Mouse (Mus musculus) heart, embryonic 16.5 days (tissue): ENCODE results near the gene Ogfr. TPM values are rescaled to one million over a fixed set of nuclear protein-coding genes. Genes with fewer than 3 reads are reported as not detected.

Experiments
- ATAC-seq: fragments of 200-750 bp; cut with Nextera tagmentation; replicated peaks from 2 replicates; pipeline ENCODE4 v1.8.0; 2017; ENCODE audit warnings: moderate number of reproducible peaks; ENCODE audit not compliant: insufficient read depth, low FRiP score; ENCODE audit errors: extremely low read depth
- H3K27ac ChIP-seq: fragments of 300-500 bp; sonication (generic); 2 replicates; pipeline ENCODE4 v1.5.1; 2014; ENCODE audit warnings: mild to moderate bottlenecking, low read length, control low read depth, moderate library complexity
- H3K27me3 ChIP-seq: fragments of 300-500 bp; sonication (generic); 2 replicates; pipeline ENCODE4 v1.6.1; 2014; ENCODE audit warnings: low read length, mixed read lengths; ENCODE audit not compliant: control insufficient read depth, insufficient read depth
- H3K36me3 ChIP-seq: fragments of 300-500 bp; sonication (generic); 2 replicates; pipeline ENCODE4 v1.6.1; 2014; ENCODE audit not compliant: control insufficient read depth, insufficient read depth
- H3K4me1 ChIP-seq: fragments of 300-500 bp; sonication (generic); 2 replicates; pipeline ENCODE4 v1.6.1; 2014; ENCODE audit warnings: low read length, mixed read lengths; ENCODE audit not compliant: control insufficient read depth, insufficient read depth
- H3K4me2 ChIP-seq: fragments of 300-500 bp; sonication (generic); 2 replicates; pipeline ENCODE4 v1.6.1; 2014; ENCODE audit warnings: low read depth, mild to moderate bottlenecking, control low read depth, low read length
- H3K4me3 ChIP-seq: fragments of 300-500 bp; sonication (generic); 2 replicates; pipeline ENCODE4 v1.5.1; 2014; ENCODE audit warnings: mild to moderate bottlenecking, control low read depth, low read length
- H3K9ac ChIP-seq: fragments of 300-500 bp; sonication (generic); 2 replicates; pipeline ENCODE4 v1.6.1; 2014; ENCODE audit warnings: low read length, control low read depth
- H3K9me3 ChIP-seq: fragments of 300-500 bp; sonication (generic); replicated peaks from 2 replicates; pipeline ENCODE4 v1.6.1; 2016; ENCODE audit warnings: low read length; ENCODE audit not compliant: control insufficient read depth
- WGBS: fragments of 180-500 bp; shearing (Covaris S2); extraction: QIAGEN DNeasy Blood & Tissue Kit; methylation state at CpG from one replicate; pipeline ENCODE4 v1.1.7; 2014; 5-methylcytosine and 5-hydroxymethylcytosine counted together
- polyA plus RNA-seq: library from polyadenylated mRNA; unstranded; fragments of >200 nt; fragmentation: Nextera tagmentation; extraction: Ambion mirVana; gene quantifications from 2 replicates; pipeline ENCODE4 v1.2.1, GENCODE M21; 2015

Gene Ogfr
- polyA plus RNA-seq, 1 experiment from 2014 or later, result 47.3 TPM

GRCm38 (mm10) chr2:180588736-180589122 is 316 bp upstream of the Ogfr start:
- H3K27ac ChIP-seq, result peak overlapping the region; percentile 83
- peaks cover 10% of the 10 kb centered on the region for H3K4me1 ChIP-seq
- H3K4me2 ChIP-seq, result peak overlapping the region; percentile 83
- WGBS, result 47% methylated on average over 6 of the region's 6 CpGs
- no peaks in the 10 kb centered on the region for H3K9me3 ChIP-seq
- peaks cover 30% of the 10 kb centered on the region for H3K36me3 ChIP-seq
- 0 out of 2 replicates have a peak, but pooled peaks have one; percentile 7 for ATAC-seq
- H3K4me3 ChIP-seq, result peak overlapping the region; percentile 78
- peak overlapping the region; percentile 89 for H3K9ac ChIP-seq
- H3K27me3 ChIP-seq, result no peaks in the 10 kb centered on the region

GRCm38 (mm10) chr2:180597490-180597889 is 8.4 kb downstream of the Ogfr start, which contains the start of gene Col9a3:
Col9a3 (plus strand) TSS chr2:180597790.
- Histone ChIP-seq H3K9ac (peak within 1 kb of the TSS; percentile 35; the same call in 1 of the 2 replicates), H3K36me3 (peaks cover 17% of the 10 kb centered on the region), H3K9me3 (no peaks in the 10 kb centered on the region), H3K27ac (no peak within 1 kb of the TSS), H3K4me3 (peak within 1 kb of the TSS; percentile 29), H3K4me2 (peak within 1 kb of the TSS; percentile 56), H3K4me1 (no peaks in the 10 kb centered on the region), H3K27me3 (peaks cover 22% of the 10 kb centered on the region)
- 47% methylated on average over 4 of the region's 4 CpGs for WGBS
- no peak for ATAC-seq

GRCm38 (mm10) chr2:180598157-180598705 is 9.2 kb downstream of the Ogfr start:
- Histone ChIP-seq H3K4me1 (no peaks in the 10 kb centered on the region), H3K27me3 (peaks cover 22% of the 10 kb centered on the region), H3K9me3 (no peaks in the 10 kb centered on the region), H3K36me3 (peaks cover 10% of the 10 kb centered on the region; the same call in 1 of the 2 replicates), H3K4me2 (peak overlapping the region; percentile 56), H3K9ac (peak overlapping the region; percentile 35; the same call in 1 of the 2 replicates), H3K4me3 (peak overlapping the region; percentile 29), H3K27ac (no peak overlapping the region)
- 4% methylated on average over 38 of the region's 41 CpGs for WGBS
- no peak for ATAC-seq

- 0 out of 2 replicates have a peak, but pooled peaks cover 2% of the 10 kb centered on the region for H3K36me3 ChIP-seq
- peaks cover 22% of the 10 kb centered on the region for H3K27me3 ChIP-seq
- no peaks in the 10 kb centered on the region for H3K9me3 ChIP-seq
- no peak overlapping the region for H3K4me2 ChIP-seq
- 22% methylated on average over 9 of the region's 9 CpGs for WGBS
- no peak overlapping the region for H3K9ac ChIP-seq
- H3K4me1 ChIP-seq, result 0 out of 2 replicates have a peak, but pooled peaks cover 3% of the 10 kb centered on the region
- ATAC-seq, result no peak
- no peak overlapping the region for H3K4me3 ChIP-seq
- H3K27ac ChIP-seq, result no peak overlapping the region
These were observed 11.6 kb downstream of the Ogfr start for GRCm38 (mm10) chr2:180600569-180601021.

GRCm38 (mm10) chr2:180604781-180605180 is 15.7 kb downstream of the Ogfr start:
- 43% methylated on average over 6 of the region's 6 CpGs for WGBS
- no peak overlapping the region for H3K27ac ChIP-seq

GRCm38 (mm10) chr2:180610283-180610682 is 21.2 kb downstream of the Ogfr start:
- H3K9ac ChIP-seq, result no peak overlapping the region
- no peaks in the 10 kb centered on the region for H3K27me3 ChIP-seq
- H3K4me2 ChIP-seq, result no peak overlapping the region
- no peak overlapping the region for H3K27ac ChIP-seq
- no peaks in the 10 kb centered on the region for H3K36me3 ChIP-seq
- no peak overlapping the region for H3K4me3 ChIP-seq
- H3K9me3 ChIP-seq, result no peaks in the 10 kb centered on the region
- ATAC-seq, result no peak
- no peaks in the 10 kb centered on the region for H3K4me1 ChIP-seq
- 62% methylated on average over 4 of the region's 4 CpGs for WGBS

More at GRCm38 (mm10) chr2:180604781-180605180, 15.7 kb downstream of the Ogfr start:
- H3K4me1 ChIP-seq, result 0 out of 2 replicates have a peak, but pooled peaks cover 3% of the 10 kb centered on the region
- no peaks in the 10 kb centered on the region for H3K27me3 ChIP-seq
- no peak overlapping the region for H3K4me2 ChIP-seq
- H3K4me3 ChIP-seq, result no peak overlapping the region
- H3K9ac ChIP-seq, result no peak overlapping the region
- H3K36me3 ChIP-seq, result no peaks in the 10 kb centered on the region
- no peak for ATAC-seq
- H3K9me3 ChIP-seq, result no peaks in the 10 kb centered on the region

GRCm38 (mm10) chr2:180611882-180612281 is 22.8 kb downstream of the Ogfr start:
- 66% methylated on average over 2 of the region's 2 CpGs for WGBS
- H3K9ac ChIP-seq, result no peak overlapping the region
- no peaks in the 10 kb centered on the region for H3K9me3 ChIP-seq
- no peaks in the 10 kb centered on the region for H3K4me1 ChIP-seq
- H3K4me3 ChIP-seq, result no peak overlapping the region
- no peaks in the 10 kb centered on the region for H3K36me3 ChIP-seq
- no peak overlapping the region for H3K27ac ChIP-seq
- H3K4me2 ChIP-seq, result no peak overlapping the region
- ATAC-seq, result no peak
- H3K27me3 ChIP-seq, result no peaks in the 10 kb centered on the region

- peaks cover 54% of the 10 kb centered on the region for H3K27me3 ChIP-seq
- no peak overlapping the region for H3K9ac ChIP-seq
- peak overlapping the region; percentile 51 for H3K4me2 ChIP-seq
- peaks cover 14% of the 10 kb centered on the region for H3K9me3 ChIP-seq
- WGBS, result 3% methylated on average over 108 of the region's 112 CpGs
- ATAC-seq, result peak; percentile 41; the same call in 1 of the 2 replicates
- H3K4me3 ChIP-seq, result peak overlapping the region; percentile 35
- no peaks in the 10 kb centered on the region for H3K4me1 ChIP-seq
- H3K27ac ChIP-seq, result no peak overlapping the region
- 0 out of 2 replicates have a peak, but pooled peaks cover 3% of the 10 kb centered on the region for H3K36me3 ChIP-seq
These were observed 52.8 kb downstream of the Ogfr start for GRCm38 (mm10) chr2:180641576-180642554.
